Mouse (Mus musculus) olfactory bulb, adult 2 months (tissue): ENCODE results near the gene Ephb2.

Experiments
- CTCF ChIP-seq: fragments of 200-500 bp; IDR thresholded peaks from 2 replicates; pipeline ENCODE4 v1.5.1; 2012; ENCODE audit warnings: low read depth, mild to moderate bottlenecking, low read length, moderate library complexity; ENCODE audit not compliant: insufficient read depth
- POLR2A ChIP-seq: fragments of 200-500 bp; IDR thresholded peaks from 2 replicates; pipeline ENCODE4 v1.6.1; 2012; ENCODE audit warnings: mild to moderate bottlenecking, low read depth, low read length, moderate library complexity; ENCODE audit not compliant: insufficient read depth

DNA sequence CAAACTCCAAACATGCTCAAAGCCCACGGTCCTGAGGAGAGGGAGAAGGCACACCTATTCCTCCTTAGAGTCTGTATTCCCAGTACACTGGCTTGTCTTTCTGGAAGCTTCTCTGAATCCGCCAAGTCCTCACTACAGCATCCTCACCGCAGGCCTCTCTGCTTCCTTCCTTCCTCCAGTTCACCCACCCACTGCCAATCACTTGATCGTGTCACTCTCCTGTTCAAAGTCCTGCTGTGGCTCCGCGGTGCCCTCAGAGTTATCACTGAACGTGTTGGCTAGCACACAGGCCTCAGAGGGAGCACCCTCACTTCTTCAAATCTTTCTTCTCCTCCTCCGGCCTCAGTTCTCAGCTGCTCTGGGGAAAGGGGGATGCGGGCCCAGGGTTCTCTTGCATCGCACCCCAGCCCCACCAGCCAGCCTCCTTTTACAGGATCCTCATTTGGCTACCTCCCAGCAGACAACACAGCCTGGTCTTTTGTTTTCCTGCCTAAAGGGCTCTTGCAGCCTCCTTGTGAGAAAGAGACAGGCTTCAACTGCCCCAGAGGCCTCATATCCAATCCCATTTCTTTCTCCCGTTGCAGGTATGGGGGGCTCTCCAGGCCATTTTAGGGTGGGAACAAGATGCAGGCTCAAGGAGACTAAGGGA, 102.4 kb downstream of the Ephb2 start:
- TF ChIP-seq POLR2A (no peak), CTCF (no peak)
